Mouse (Mus musculus) telencephalon, adult 2 months (tissue): Measurements from ENCODE around the gene Zmynd10.

Experiments
- DNase-seq: peaks from one replicate; pipeline ENCODE4 v3.0.0-alpha.2; 2011; ENCODE audit warnings: low read depth, low spot score

Gene Zmynd10

DNA sequence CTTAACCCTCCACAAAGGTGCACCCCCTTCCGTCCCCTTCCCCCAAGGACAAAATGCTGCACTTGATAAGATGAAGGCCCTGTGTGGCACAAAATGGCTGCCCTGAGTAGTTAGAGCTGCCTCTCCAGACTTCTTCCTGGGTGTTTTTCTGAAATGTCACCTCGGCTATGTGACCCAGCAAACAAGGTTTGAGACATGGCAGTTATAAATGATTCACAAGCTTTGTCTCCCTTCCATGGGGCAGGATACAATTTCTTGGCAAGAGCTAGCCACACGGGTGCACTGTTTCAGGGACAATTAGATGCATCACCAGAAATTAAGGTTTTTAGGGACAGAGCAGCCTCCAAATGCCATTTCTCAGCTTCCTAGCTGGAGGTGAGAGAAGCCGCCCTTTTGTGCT lies 6.7 kb upstream of the Zmynd10 start:
- DNase-seq, result no peak

GRCm38 (mm10) chr9:107541005-107541404 lies 6.1 kb upstream of the Zmynd10 start:
- DNase-seq, result no peak

GRCm38 (mm10) chr9:107541474-107542351 lies 5.4 kb upstream of the Zmynd10 start, which contains the start of the genes Cyb561d2 and Nprl2:
Cyb561d2 (minus strand) TSS chr9:107542193.
Nprl2 (plus strand) TSS chr9:107542226.
- peak; percentile 94 for DNase-seq

DNA sequence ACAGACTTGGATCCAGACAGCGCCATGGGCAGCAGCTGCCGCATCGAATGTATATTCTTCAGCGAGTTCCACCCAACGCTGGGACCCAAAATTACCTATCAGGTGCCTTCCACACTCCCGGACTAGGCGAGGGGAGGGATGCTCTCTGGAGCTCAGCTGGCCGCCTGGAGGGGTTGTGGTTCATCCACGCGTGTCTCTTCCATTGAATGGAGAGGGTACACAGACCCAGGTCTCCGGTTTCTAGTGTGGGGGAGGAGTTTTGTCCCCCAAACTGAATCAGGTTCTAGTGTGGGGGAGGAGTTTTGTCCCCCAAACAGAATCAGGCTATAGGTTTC lies 4.8 kb upstream of the Zmynd10 start:
- DNase-seq, result no peak

- DNase-seq, result no peak
Measured at GRCm38 (mm10) chr9:107542721-107543120, 4.4 kb upstream of the Zmynd10 start.

DNA sequence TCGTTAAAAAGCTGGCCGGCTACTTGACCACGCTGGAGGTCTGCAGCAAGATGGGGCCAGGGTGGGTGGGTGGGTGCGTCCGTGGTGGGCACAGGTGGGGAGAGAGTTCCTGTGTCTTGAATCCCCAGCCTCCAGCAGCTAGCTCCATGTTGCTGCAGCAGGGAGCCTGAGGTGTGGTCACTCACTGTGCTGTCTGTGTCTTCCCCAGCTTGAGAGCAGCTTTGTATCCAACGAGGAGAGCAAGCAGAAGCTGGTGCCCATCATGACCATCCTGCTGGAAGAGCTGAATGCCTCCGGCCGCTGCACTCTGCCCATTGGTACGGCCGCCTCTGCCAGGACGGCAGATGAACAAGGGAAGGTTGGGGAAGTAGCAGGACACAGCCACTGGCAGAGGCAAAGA lies 3.8 kb upstream of the Zmynd10 start:
- DNase-seq, result no peak

GRCm38 (mm10) chr9:107544196-107544700 lies 2.9 kb upstream of the Zmynd10 start:
- DNase-seq, result no peak

GRCm38 (mm10) chr9:107544729-107545128 lies 2.4 kb upstream of the Zmynd10 start:
- no peak for DNase-seq

GRCm38 (mm10) chr9:107545199-107545598 lies 1.9 kb upstream of the Zmynd10 start:
- no peak for DNase-seq

GRCm38 (mm10) chr9:107545602-107546001 lies 1.5 kb upstream of the Zmynd10 start:
- DNase-seq, result no peak

GRCm38 (mm10) chr9:107547957-107548356 lies 859 bp downstream of the Zmynd10 start:
- DNase-seq, result no peak

GRCm38 (mm10) chr9:107548820-107549219 lies 1.7 kb downstream of the Zmynd10 start:
- no peak for DNase-seq

GRCm38 (mm10) chr9:107549297-107550074 lies 2.4 kb downstream of the Zmynd10 start:
- no peak for DNase-seq

GRCm38 (mm10) chr9:107550491-107551116 lies 3.5 kb downstream of the Zmynd10 start:
- no peak for DNase-seq

DNA sequence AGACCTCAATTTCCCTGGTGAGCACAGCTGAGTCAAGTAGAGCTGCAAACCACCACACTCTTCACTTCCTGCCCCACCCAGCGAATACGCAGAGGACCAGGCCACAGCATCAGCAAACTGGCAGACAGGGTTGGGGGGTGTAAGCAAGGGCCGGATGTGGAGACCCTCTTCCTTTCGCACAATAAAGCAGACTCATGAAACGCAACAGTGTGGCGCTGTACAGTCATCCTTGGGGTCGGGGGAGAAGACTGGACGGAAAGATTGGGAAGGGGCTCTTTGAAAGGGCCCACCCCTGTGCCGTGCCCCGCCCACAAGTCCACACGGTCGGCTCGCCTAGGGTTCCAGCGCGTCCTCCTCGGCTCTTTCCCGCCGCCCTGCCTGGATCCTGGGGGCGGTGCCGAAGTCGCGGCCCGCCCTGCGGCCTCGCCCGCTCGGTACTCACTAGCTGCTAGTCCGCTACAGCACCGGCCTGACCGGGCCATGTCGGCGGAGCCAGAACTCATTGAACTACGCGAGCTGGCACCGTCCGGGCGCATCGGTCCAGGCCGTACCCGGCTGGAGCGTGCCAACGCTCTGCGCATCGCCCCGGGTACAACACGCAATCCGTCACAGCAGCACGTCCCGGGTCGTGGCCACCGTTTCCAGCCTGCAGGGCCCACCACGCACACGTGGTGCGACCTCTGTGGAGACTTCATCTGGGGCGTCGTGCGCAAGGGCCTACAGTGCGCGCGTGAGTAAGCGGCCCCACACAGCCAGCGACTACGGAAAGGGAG lies 4.2 kb downstream of the Zmynd10 start, which contains the start of gene Rassf1:
TSS of gene Rassf1 (plus strand) at position 439 of the 773 bp plus-strand sequence.
- DNase-seq, result no peak

- DNase-seq, result no peak
Measured at GRCm38 (mm10) chr9:107551890-107552355, 4.8 kb downstream of the Zmynd10 start.

- no peak for DNase-seq
Measured at GRCm38 (mm10) chr9:107552690-107553393, 5.7 kb downstream of the Zmynd10 start.

DNA sequence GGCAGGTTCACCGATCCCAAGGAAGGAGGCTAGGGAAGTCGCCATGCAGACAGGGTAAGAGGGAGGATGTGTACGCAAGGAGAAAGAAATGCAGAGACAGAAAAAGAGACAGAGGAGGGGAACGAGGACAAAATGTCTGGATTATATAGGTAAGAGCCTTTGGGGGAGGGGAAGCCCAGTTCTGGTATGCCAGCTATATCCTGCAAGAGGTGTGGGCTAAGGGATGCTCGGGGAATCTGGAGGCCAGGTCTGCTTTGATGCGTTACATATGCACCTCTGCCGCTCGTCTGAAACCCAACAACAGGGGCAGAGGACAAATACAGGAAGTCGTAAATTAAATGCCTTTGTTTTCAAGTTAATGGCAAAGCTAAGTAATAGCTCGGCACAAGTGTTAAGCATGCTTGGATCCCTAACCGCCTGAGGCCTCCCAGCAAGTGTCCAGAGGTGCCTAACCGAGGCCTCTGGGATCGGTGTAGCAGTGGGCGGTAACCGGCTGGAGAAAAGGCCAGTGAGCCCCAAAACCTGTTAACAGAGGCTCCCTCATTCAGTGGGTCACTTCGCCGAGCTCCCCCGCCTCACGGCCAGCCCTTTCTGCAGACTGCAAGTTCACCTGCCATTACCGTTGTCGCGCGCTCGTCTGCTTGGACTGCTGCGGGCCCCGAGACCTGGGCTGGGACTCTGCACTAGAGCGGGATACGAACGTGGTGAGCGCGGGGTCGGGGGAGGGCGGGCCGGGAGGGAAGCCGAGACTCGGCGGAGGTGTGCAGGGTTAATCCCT lies 6.6 kb downstream of the Zmynd10 start:
- DNase-seq, result no peak

GRCm38 (mm10) chr9:107554319-107554825 lies 7.3 kb downstream of the Zmynd10 start:
- peak; percentile 98 for DNase-seq
